Mouse (Mus musculus) lung, embryonic 16.5 days (tissue): ENCODE results near the gene Ddx17. TPM values are rescaled to one million over a fixed set of nuclear protein-coding genes. Genes with fewer than 3 reads are reported as not detected.
A peak's percentile ranks its signal among the peaks of the same experiment; 100 is the strongest.

Source experiments
- ATAC-seq: fragments of 200-750 bp; cut with Nextera tagmentation; 2 replicates; pipeline ENCODE4 v1.8.0; 2017; ENCODE audit warnings: low read depth, mild to moderate bottlenecking, moderate library complexity
- H3K27ac ChIP-seq: fragments of 300-500 bp; sonication (generic); 2 replicates; pipeline ENCODE4 v1.5.1; 2014; ENCODE audit warnings: mild to moderate bottlenecking, control low read depth, low read length
- H3K27me3 ChIP-seq: fragments of 300-500 bp; sonication (generic); 2 replicates; pipeline ENCODE4 v1.6.1; 2014; ENCODE audit warnings: low read depth, low read length, mixed read lengths; ENCODE audit not compliant: control insufficient read depth, insufficient read depth
- H3K36me3 ChIP-seq: fragments of 300-500 bp; sonication (generic); 2 replicates; pipeline ENCODE4 v1.6.1; 2014; ENCODE audit warnings: low read length; ENCODE audit not compliant: control insufficient read depth, insufficient read depth
- H3K4me1 ChIP-seq: fragments of 300-500 bp; sonication (generic); replicated peaks from 2 replicates; pipeline ENCODE4 v1.6.1; 2014; ENCODE audit warnings: low read length, mixed read lengths; ENCODE audit not compliant: control insufficient read depth, insufficient read depth
- H3K4me2 ChIP-seq: fragments of 300-500 bp; sonication (generic); 2 replicates; pipeline ENCODE4 v1.6.1; 2014; ENCODE audit warnings: low read depth, low read length, control low read depth
- H3K4me3 ChIP-seq: fragments of 300-500 bp; sonication (generic); 2 replicates; pipeline ENCODE4 v1.5.1; 2014; ENCODE audit warnings: mild to moderate bottlenecking, low read length, control low read depth
- H3K9ac ChIP-seq: fragments of 300-500 bp; sonication (generic); 2 replicates; pipeline ENCODE4 v1.6.1; 2014; ENCODE audit warnings: low read length, control low read depth
- H3K9me3 ChIP-seq: fragments of 300-500 bp; sonication (generic); 2 replicates; pipeline ENCODE4 v1.6.1; 2016; ENCODE audit warnings: low read length; ENCODE audit not compliant: control insufficient read depth
- WGBS: fragments of 180-500 bp; shearing (Covaris S2); extraction: QIAGEN DNeasy Blood & Tissue Kit; methylation state at CpG from one replicate; pipeline ENCODE4 v1.1.7; 2014; 5-methylcytosine and 5-hydroxymethylcytosine counted together
- polyA plus RNA-seq: library from polyadenylated mRNA; unstranded; fragments of >200 nt; fragmentation: Nextera tagmentation; extraction: Ambion mirVana; gene quantifications from 2 replicates; pipeline ENCODE4 v1.2.1, GENCODE M21; 2015

The Ddx17 gene
- polyA plus RNA-seq, 1 experiment from 2014 or later = 45.0 TPM

DNA sequence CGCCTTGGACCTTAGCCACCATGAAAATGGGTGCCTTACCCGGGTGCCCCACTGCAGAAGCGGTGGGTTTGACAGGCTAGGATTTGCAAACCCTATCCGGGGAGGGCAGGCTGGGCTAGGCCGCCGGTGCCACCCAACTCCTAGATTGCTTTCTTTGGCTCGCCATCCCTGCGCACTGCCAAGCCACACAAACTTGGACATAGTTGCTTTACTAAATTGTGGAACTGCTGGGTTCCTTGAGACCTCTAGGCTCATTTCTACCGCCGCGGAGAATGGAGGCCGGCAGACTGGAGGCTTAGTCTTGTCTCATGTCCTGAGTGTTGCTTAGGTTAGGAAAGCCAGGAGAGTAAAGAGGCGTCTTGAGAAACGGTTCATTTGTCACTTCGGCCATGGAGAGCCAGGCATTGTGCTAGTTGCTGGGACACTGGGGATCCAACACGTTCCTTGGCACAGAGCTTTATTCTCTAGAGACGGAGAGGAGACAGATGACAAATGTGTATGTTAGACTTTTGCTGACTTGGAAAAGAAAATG is 814 bp upstream of the Ddx17 start:
- Histone ChIP-seq H3K36me3 (peaks cover 21% of the 10 kb centered on the region), H3K9me3 (no peaks in the 10 kb centered on the region), H3K4me1 (peaks cover 19% of the 10 kb centered on the region), H3K27ac (peak overlapping the region; percentile 99), H3K4me3 (peak overlapping the region; percentile 75), H3K4me2 (peak overlapping the region; percentile 76), H3K27me3 (no peaks in the 10 kb centered on the region; the same call in 1 of the 2 replicates), H3K9ac (peak overlapping the region; percentile 100)
- WGBS = 74% methylated on average over 17 of the region's 17 CpGs
- ATAC-seq = no peak

DNA sequence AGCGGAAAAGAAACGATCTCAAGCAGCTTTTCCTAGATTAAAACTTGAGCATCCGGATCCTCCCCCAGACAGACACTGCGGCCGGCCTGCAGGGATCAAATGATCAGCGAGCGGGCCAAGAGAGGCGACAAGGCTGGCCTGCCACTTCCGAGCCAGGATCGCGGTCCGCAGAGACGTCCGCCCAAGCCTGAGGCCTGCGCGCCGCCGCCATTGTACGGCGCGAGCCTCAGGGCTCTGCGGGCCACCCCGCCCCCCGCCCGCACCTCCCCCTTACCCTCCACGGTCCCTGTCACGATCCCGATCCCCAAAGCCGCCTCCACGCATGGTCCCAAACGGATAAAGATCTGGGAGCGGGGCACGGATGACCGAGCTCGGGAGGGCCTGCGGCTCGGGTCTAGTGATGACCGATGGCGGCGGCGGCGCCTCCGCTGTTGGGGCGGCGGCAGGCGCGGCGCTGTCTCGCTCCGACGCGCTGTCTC is 581 bp downstream of the Ddx17 start:
- H3K36me3 ChIP-seq = peaks cover 27% of the 10 kb centered on the region
- H3K9ac ChIP-seq = peak overlapping the region; percentile 100
- peak overlapping the region; percentile 97 for H3K27ac ChIP-seq
- peaks cover 19% of the 10 kb centered on the region for H3K4me1 ChIP-seq
- H3K27me3 ChIP-seq = no peaks in the 10 kb centered on the region; the same call in 1 of the 2 replicates
- peak overlapping the region; percentile 85 for H3K4me2 ChIP-seq
- H3K4me3 ChIP-seq = peak overlapping the region; percentile 75
- no peaks in the 10 kb centered on the region for H3K9me3 ChIP-seq
- ATAC-seq = peak; percentile 75
- WGBS = under 1% methylated on average over 52 of the region's 52 CpGs

DNA sequence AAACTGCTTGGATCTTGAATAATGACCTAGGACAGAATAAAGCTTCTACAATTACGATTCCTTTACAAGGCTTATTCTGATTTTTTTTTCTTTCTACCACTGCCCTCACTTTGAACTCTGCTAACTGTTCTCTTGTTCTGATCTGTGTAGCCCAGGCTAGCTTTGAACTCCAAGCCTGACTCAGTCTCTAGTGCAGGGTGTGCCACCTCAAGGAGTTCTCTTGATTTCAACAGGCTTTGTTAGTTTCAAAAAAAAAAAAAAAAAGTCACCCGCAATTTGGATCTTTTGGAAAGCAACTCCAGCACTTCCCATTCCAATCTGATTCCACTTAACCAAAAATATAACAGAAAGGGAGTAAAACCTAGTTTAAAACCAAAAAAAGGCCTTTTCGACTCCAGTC is 1.0 kb downstream of the Ddx17 start:
- H3K4me2 ChIP-seq = peak overlapping the region; percentile 85
- H3K27ac ChIP-seq = peak overlapping the region; percentile 97
- 2% methylated on average over 3 of the region's 3 CpGs for WGBS
- no peak for ATAC-seq
- peak overlapping the region; percentile 75 for H3K4me3 ChIP-seq
- H3K9me3 ChIP-seq = no peaks in the 10 kb centered on the region
- H3K36me3 ChIP-seq = peaks cover 31% of the 10 kb centered on the region
- H3K9ac ChIP-seq = peak overlapping the region; percentile 100
- peaks cover 19% of the 10 kb centered on the region for H3K4me1 ChIP-seq
- H3K27me3 ChIP-seq = no peaks in the 10 kb centered on the region; the same call in 1 of the 2 replicates

DNA sequence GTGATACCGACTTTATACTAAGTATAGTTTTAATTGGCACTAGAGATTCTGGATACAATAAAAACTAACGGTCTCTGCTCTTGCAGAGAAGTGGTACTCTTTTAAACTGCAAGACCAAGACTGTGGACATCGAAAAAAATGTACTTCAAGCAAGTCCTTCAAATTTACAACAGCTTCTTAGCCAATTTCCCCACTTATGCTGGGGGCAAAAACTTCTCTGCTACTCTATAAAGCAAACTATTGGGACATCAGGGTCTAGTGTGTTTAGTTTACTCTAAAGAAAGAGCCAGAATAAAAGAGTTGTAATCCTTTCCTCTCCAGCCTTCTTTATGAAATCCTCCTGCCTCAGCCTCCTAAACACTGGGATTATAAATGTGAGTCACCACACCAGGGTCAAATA is 2.6 kb downstream of the Ddx17 start:
- Histone ChIP-seq H3K4me2 (peak overlapping the region; percentile 85), H3K27me3 (no peaks in the 10 kb centered on the region), H3K36me3 (peaks cover 44% of the 10 kb centered on the region), H3K4me3 (peak overlapping the region; percentile 13), H3K27ac (no peak overlapping the region), H3K9me3 (no peaks in the 10 kb centered on the region), H3K4me1 (peaks cover 19% of the 10 kb centered on the region), H3K9ac (no peak overlapping the region)
- WGBS = 78% methylated on average over 3 of the region's 3 CpGs
- no peak for ATAC-seq

DNA sequence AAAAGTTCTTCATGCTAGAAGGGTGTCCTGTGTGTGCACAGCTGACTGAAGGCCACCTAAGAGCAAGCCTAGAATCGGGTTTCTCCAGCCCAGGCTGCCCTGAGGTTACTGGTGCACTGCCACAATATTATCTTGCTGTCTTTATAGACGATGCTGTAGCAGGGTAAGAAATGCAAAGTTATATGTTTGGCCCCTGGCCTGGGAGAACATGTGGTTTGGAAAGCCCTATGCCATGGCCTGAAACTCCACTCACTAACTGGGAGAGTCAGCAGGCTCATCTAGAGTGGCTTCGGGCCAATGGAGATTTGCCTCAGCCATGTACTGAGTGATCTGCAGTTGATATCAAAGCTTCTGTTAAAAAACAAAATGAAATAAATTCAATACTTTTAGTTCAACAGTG is 12.7 kb downstream of the Ddx17 start:
- WGBS = 79% methylated on average over 3 of the region's 3 CpGs
- no peaks in the 10 kb centered on the region for H3K27me3 ChIP-seq
- ATAC-seq = no peak
- no peak overlapping the region for H3K9ac ChIP-seq
- H3K9me3 ChIP-seq = no peaks in the 10 kb centered on the region
- H3K36me3 ChIP-seq = peaks cover 88% of the 10 kb centered on the region
- no peaks in the 10 kb centered on the region for H3K4me1 ChIP-seq
- no peak overlapping the region for H3K4me2 ChIP-seq
- no peak overlapping the region for H3K4me3 ChIP-seq
- no peak overlapping the region for H3K27ac ChIP-seq

DNA sequence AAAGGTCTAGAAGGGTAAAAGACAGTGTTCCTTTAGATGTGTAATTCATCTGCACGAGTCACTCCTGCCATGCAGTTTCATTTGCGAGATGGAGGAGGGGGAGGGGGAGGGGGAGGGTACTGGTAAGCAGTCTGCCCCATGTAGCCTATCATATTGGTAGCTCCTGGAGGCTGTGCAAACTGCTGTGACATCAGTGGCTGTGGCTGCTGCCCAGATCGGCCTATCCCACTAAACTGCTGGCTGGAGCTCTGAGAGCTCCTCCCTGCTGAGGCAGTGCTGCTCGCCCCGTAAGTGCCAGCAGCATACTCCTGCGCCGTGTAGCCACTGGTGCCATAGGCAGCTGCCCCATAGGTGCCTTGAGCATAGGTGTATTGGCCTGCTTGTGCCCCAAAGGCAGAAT is 16.6 kb downstream of the Ddx17 start:
- Histone ChIP-seq H3K4me1 (no peaks in the 10 kb centered on the region), H3K9ac (no peak overlapping the region), H3K4me3 (no peak overlapping the region), H3K27me3 (no peaks in the 10 kb centered on the region), H3K9me3 (no peaks in the 10 kb centered on the region), H3K27ac (no peak overlapping the region), H3K4me2 (no peak overlapping the region), H3K36me3 (peaks cover 79% of the 10 kb centered on the region)
- no peak for ATAC-seq
- WGBS = 73% methylated on average over 7 of the region's 7 CpGs

DNA sequence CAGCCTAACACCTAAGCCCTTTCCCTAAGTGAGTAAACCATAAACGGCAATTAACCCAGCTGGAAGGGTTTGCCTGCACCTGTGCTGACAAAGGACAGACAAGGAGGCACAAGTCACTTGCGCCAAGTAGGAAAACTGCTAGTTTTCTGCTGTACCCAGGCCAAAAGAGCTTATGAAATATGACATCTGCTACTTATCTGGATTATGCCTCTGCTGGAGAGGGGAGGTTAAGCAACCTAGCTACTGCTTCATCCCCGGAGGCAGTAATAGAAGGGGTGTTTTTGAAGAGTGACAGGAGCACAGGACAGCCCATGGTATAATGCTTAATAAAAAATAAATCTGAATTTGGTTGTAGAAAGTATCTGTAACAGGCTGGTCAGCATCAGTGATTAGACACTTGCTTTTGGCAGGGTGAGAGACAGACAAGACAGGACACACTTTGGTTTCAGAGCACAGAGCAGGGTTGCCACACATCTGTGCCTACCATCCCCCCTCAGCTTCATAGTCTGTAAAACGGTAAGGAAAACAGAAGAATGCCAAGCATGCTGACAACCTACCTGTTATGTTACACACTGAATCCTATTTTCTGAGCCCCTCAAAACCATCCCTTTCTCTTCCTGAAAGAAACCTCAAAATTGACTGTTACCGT is 18.4 kb downstream of the Ddx17 start:
- peak; percentile 63 for ATAC-seq
- no peak overlapping the region for H3K9ac ChIP-seq
- no peak overlapping the region for H3K4me2 ChIP-seq
- no peaks in the 10 kb centered on the region for H3K9me3 ChIP-seq
- no peaks in the 10 kb centered on the region for H3K4me1 ChIP-seq
- H3K4me3 ChIP-seq = no peak overlapping the region
- H3K27ac ChIP-seq = no peak overlapping the region
- 48% methylated on average over 5 of the region's 5 CpGs for WGBS
- peaks cover 67% of the 10 kb centered on the region for H3K36me3 ChIP-seq
- H3K27me3 ChIP-seq = no peaks in the 10 kb centered on the region

DNA sequence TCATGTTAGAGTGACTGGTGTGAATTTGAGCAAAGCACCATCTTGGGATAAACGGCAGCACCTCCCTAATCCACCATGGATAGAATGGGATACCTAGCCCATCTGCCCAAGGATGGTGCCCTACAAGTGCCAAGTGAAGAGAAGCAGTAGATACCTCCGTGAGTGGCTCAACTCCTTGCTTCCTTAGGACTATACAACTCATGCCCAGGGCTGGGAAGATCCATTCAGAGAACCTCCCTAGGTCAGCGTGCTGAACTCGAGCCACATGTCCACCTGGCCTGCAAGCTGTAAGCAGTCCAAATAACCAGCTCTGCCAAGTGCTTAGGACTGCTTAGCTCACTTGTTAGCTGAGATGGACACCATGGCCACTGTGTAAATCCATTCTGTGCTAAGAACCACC is 19.3 kb downstream of the Ddx17 start:
- H3K9me3 ChIP-seq = no peaks in the 10 kb centered on the region
- WGBS = 76% methylated on average over 4 of the region's 4 CpGs
- peak; percentile 2; the same call in 1 of the 2 replicates for ATAC-seq
- no peaks in the 10 kb centered on the region for H3K27me3 ChIP-seq
- H3K9ac ChIP-seq = no peak overlapping the region
- H3K4me2 ChIP-seq = no peak overlapping the region
- H3K4me1 ChIP-seq = no peaks in the 10 kb centered on the region
- no peak overlapping the region for H3K27ac ChIP-seq
- H3K4me3 ChIP-seq = no peak overlapping the region
- H3K36me3 ChIP-seq = peaks cover 65% of the 10 kb centered on the region

DNA sequence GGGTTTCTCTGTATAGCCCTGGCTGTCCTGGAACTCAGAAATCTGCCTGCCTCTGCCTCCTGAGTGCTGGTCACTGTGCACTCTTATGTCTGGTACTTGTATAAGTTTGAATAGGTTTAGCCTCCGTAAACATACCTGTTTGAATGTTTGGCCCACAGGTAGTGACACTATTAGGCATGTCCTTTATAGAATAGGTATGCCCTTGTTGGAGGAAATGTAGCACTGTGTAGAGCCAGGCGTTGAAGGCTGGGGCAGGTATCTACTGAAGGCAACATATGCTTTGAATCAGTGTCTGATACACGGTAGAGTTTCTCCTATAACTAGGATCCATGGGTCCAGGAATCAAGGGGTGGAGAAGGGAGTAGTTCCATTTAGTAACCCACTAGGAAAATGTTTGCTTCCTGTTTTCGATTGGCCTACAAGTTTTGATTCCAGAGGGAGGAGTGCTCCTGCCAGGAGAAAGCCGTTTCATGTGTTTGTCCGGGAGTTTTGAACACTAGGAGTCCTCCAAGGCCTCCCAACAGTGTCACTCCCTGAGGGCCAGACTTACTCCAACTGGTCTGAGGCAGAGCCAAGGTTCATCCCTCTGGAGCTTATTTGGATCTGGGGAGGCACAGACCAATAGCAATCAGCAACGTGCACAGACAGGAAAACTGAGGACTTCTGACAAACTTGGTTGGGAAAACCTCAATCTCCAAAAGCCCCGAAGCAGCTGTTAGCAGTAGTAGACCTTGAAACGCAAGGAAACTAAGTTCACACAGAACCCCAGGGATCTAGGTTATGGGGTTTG is 20.4 kb downstream of the Ddx17 start:
- peak; percentile 20; the same call in 1 of the 2 replicates for ATAC-seq
- Histone ChIP-seq H3K27me3 (no peaks in the 10 kb centered on the region), H3K9ac (no peak overlapping the region), H3K36me3 (peaks cover 55% of the 10 kb centered on the region), H3K27ac (peak overlapping the region; percentile 20; the same call in 1 of the 2 replicates), H3K4me3 (no peak overlapping the region), H3K4me1 (no peaks in the 10 kb centered on the region), H3K9me3 (no peaks in the 10 kb centered on the region), H3K4me2 (no peak overlapping the region)
- WGBS = 61% methylated on average over 9 of the region's 9 CpGs
